Mouse (Mus musculus) lung, postnatal 0 days (tissue): Measurements from ENCODE around the gene Mbnl2. TPM values are rescaled to one million over a fixed set of nuclear protein-coding genes. Genes with fewer than 3 reads are reported as not detected.
A peak's percentile ranks its signal among the peaks of the same experiment; 100 is the strongest.

Source experiments
- ATAC-seq: fragments of 200-750 bp; cut with Nextera tagmentation; 2 replicates; pipeline ENCODE4 v1.8.0; 2017; ENCODE audit warnings: moderate library complexity
- DNase-seq: peaks from one replicate; pipeline ENCODE4 v3.0.0-alpha.2; 2016; ENCODE audit warnings: low spot score
- H3K27ac ChIP-seq: fragments of 300-500 bp; sonication (generic); 2 replicates; pipeline ENCODE4 v1.5.1; 2014; ENCODE audit warnings: antibody characterized with exemption, mild to moderate bottlenecking, low read length, mixed read lengths
- H3K27me3 ChIP-seq: fragments of 300-500 bp; sonication (generic); replicated peaks from 2 replicates; pipeline ENCODE4 v1.6.1; 2014; ENCODE audit warnings: low read length, mixed read lengths; ENCODE audit not compliant: insufficient read depth
- H3K36me3 ChIP-seq: fragments of 300-500 bp; sonication (generic); 2 replicates; pipeline ENCODE4 v1.6.1; 2014; ENCODE audit warnings: low read length, mixed read lengths; ENCODE audit not compliant: insufficient read depth
- H3K4me1 ChIP-seq: fragments of 300-500 bp; sonication (generic); 2 replicates; pipeline ENCODE4 v1.6.1; 2014; ENCODE audit warnings: antibody characterized with exemption, low read depth, low read length, mixed read lengths; ENCODE audit not compliant: insufficient read depth
- H3K4me2 ChIP-seq: fragments of 300-500 bp; sonication (generic); replicated peaks from 2 replicates; pipeline ENCODE4 v1.6.1; 2014; ENCODE audit warnings: low read depth, mild to moderate bottlenecking, low read length, moderate library complexity, mixed read lengths
- H3K4me3 ChIP-seq: fragments of 300-500 bp; sonication (generic); 2 replicates; pipeline ENCODE4 v1.5.1; 2014; ENCODE audit warnings: low read depth, low read length
- H3K9ac ChIP-seq: fragments of 300-500 bp; sonication (generic); replicated peaks from 2 replicates; pipeline ENCODE4 v1.6.1; 2014; ENCODE audit warnings: low read depth, mild to moderate bottlenecking
- H3K9me3 ChIP-seq: fragments of 300-500 bp; sonication (generic); 2 replicates; pipeline ENCODE4 v1.6.1; 2016; ENCODE audit warnings: low read length, mixed read lengths
- CTCF ChIP-seq: IDR thresholded peaks from 2 replicates; pipeline ENCODE4 v1.5.1; 2016; ENCODE audit warnings: antibody characterized with exemption, mild to moderate bottlenecking
- EP300 ChIP-seq: IDR thresholded peaks from 2 replicates; pipeline ENCODE4 v1.6.1; 2016; ENCODE audit warnings: antibody characterized with exemption, mild to moderate bottlenecking, control low read depth
- WGBS: fragments of 180-500 bp; shearing (Covaris S2); extraction: QIAGEN DNeasy Blood & Tissue Kit; methylation state at CpG from one replicate; pipeline ENCODE4 v1.1.7; 2014; 5-methylcytosine and 5-hydroxymethylcytosine counted together
- polyA plus RNA-seq: library from polyadenylated mRNA; unstranded; fragments of >200 nt; fragmentation: Nextera tagmentation; extraction: Ambion mirVana; gene quantifications from 2 replicates; pipeline ENCODE4 v1.2.1, GENCODE M21; 2015

Mbnl2 gene
- polyA plus RNA-seq, 1 experiment from 2014 or later: 171 TPM

DNA sequence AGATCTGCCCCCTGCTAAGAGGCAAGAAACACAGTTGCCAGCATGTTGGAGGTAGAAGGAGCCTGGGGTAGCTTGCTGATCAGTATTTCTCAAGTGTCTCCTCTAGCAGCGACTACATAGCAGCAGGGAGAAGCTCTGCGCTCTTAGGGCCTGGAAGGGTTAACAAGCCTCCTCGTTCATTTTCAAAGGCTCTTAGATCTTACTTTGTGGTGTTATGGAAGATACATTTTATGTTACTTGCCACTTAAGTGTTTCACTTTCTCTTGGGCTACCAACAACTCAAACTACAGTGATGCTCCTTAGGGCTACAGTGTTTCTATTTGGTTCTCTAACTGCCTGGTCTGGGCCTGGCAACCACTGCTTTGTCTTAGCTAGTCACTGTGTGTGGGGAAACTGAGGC is 31.9 kb downstream of the Mbnl2 start:
- Histone ChIP-seq H3K27me3 (no peaks in the 10 kb centered on the region), H3K9me3 (no peaks in the 10 kb centered on the region), H3K4me1 (peaks cover 39% of the 10 kb centered on the region; the same call in 1 of the 2 replicates), H3K4me3 (no peak overlapping the region), H3K36me3 (no peaks in the 10 kb centered on the region), H3K4me2 (no peak overlapping the region), H3K27ac (peak overlapping the region; percentile 47; the same call in 1 of the 2 replicates), H3K9ac (no peak overlapping the region)
- WGBS: 51% methylated on average over 3 of the region's 3 CpGs
- TF ChIP-seq CTCF: no peak
- TF ChIP-seq EP300: no peak
- ATAC-seq (no peak), DNase-seq (no peak)

DNA sequence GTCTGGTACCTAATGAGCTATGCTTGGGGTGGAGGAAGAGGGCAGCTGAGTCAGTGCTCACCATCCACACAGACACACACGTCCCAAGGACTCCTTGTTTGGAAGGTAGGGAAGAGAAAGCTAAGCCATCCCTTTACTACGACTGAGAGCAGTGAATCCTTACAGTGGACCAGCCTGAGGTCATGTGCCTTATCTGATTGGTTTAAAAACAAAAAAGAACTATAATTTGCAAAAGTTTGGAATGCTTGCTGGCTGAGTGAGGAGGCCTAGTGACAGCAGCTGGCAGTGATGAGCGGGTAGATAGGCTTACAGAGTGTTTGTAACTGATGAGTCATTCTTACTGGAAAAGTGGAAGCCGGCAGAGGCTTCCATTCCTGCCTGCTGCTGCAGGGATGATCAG is 32.5 kb downstream of the Mbnl2 start:
- peaks cover 36% of the 10 kb centered on the region; the same call in 1 of the 2 replicates for H3K4me1 ChIP-seq
- DNase-seq: peak; percentile 81

DNA sequence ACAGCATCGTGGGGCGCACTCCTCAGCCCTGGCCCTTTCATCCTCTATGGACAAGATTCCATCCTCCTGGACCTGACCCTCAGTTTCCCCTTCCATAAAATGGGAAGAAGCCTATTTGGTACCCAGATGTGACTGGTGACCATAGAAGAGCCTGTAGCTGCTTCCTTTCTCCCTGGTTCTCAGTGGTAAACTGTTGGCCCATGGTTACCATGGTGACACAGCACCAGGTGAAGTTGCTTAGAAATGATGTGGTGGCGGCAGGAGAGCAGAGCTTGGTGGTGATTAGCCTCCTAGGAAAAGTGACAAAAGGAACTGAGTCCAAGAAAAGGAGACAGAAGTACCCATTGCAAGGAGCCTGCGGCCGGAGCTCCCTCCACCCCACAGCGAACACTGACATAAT is 34.2 kb downstream of the Mbnl2 start:
- Histone ChIP-seq H3K27me3 (no peaks in the 10 kb centered on the region), H3K4me1 (peaks cover 34% of the 10 kb centered on the region), H3K9ac (no peak overlapping the region), H3K4me2 (no peak overlapping the region), H3K27ac (no peak overlapping the region), H3K9me3 (no peaks in the 10 kb centered on the region), H3K36me3 (no peaks in the 10 kb centered on the region; the same call in 1 of the 2 replicates), H3K4me3 (no peak overlapping the region)
- ATAC-seq (no peak), DNase-seq (no peak)
- TF ChIP-seq CTCF (no peak), EP300 (no peak)
- WGBS: 69% methylated on average over 6 of the region's 6 CpGs

More for the DNA sequence above, 32.5 kb downstream of the Mbnl2 start:
- peak overlapping the region; percentile 47; the same call in 1 of the 2 replicates for H3K27ac ChIP-seq
- no peaks in the 10 kb centered on the region for H3K27me3 ChIP-seq
- H3K4me2 ChIP-seq: no peak overlapping the region
- ATAC-seq: peak; percentile 47
- H3K36me3 ChIP-seq: no peaks in the 10 kb centered on the region
- no peaks in the 10 kb centered on the region for H3K9me3 ChIP-seq
- no peak for TF ChIP-seq EP300
- no peak for TF ChIP-seq CTCF
- no peak overlapping the region for H3K4me3 ChIP-seq
- H3K9ac ChIP-seq: no peak overlapping the region
- WGBS: 20% methylated on average over 4 of the region's 4 CpGs

DNA sequence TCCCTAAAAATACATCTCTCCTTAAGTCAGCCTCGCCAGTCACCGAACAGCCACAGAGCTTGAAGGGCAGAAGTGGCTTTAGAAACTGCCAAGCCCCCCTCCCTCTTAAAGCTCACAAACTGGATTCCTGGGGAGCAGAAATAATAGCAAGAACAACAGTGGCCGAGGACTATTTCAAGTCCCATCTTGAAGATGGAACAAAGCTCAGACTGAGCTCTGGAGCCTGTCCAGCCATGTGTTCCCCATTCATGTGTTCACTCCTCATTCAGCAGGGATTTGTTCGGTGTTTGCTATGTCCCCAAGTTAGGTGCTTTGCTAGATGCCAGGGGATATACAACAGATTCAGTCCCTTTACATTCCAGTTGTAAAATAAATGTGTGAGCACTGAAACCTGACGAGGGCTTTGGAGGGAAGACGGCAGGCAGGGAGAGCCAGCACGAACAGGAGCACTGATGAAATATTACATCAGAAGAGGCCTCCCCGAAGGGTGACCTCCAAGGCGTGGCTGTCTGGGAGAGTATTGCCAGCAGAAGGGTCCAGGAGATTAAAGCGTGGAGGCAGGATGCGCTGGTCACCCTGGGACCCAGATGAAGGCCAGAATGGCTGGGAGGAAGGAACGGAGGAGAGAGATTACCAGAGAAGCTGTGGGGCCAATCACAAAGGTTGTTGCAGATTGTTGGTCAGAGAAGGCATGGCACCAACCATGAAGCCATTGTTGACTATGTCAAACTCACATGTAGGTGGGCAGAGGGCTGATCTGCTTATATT is 36.0 kb downstream of the Mbnl2 start:
- no peak overlapping the region for H3K4me3 ChIP-seq
- H3K9me3 ChIP-seq: no peaks in the 10 kb centered on the region
- WGBS: 50% methylated on average over 12 of the region's 12 CpGs
- ATAC-seq: no peak
- no peak overlapping the region for H3K4me2 ChIP-seq
- TF ChIP-seq EP300: no peak
- no peak for TF ChIP-seq CTCF
- H3K4me1 ChIP-seq: peaks cover 36% of the 10 kb centered on the region
- peak; percentile 50 for DNase-seq
- no peaks in the 10 kb centered on the region; the same call in 1 of the 2 replicates for H3K36me3 ChIP-seq
- no peaks in the 10 kb centered on the region for H3K27me3 ChIP-seq
- H3K9ac ChIP-seq: no peak overlapping the region
- peak overlapping the region; percentile 44 for H3K27ac ChIP-seq

DNA sequence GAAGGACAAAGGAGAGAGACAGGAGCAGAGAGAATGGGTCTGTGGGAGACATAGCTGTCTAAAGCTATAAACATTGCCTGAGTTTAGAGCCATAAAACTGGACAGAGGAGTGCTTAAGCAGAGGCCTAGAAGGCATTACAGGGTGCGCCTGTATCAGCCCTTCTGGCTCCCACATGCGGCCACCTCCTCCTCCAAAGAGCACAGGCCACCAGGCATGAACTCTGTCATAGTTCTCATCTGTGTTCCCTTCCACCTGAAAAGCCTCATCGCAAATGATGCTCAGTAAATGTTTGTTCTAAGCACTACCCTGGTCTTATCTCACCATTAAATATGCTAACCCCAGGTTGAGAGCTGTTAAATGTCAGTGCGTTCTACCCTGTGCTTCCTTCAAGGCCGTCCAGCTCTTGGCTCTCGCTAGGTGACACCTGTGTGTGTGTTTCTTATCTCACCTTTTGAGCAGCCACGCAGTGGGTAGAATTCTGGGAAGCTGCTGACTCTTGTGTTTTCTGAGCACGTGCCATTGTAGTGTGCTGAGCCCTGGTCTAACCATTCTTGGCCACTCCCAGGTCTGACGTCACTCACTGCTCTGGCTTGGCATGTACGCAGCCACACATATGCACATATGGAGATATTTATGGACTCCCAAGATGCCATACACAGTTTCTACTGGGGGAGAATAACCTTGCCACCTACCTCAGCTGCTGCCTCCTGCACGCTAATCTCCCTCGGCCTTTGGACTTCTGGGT is 37.4 kb downstream of the Mbnl2 start:
- Histone ChIP-seq H3K4me3 (no peak overlapping the region), H3K9me3 (no peaks in the 10 kb centered on the region), H3K36me3 (no peaks in the 10 kb centered on the region; the same call in 1 of the 2 replicates), H3K4me1 (peaks cover 26% of the 10 kb centered on the region), H3K4me2 (peak overlapping the region; percentile 19; the same call in 1 of the 2 replicates), H3K27me3 (no peaks in the 10 kb centered on the region), H3K9ac (no peak overlapping the region), H3K27ac (peak overlapping the region; percentile 88)
- 52% methylated on average over 12 of the region's 12 CpGs for WGBS
- TF ChIP-seq EP300 (0 out of 2 replicates have a peak, but pooled peaks have one; percentile 8), CTCF (no peak)
- DNase-seq (peak; percentile 89), ATAC-seq (peak; percentile 89)

DNA sequence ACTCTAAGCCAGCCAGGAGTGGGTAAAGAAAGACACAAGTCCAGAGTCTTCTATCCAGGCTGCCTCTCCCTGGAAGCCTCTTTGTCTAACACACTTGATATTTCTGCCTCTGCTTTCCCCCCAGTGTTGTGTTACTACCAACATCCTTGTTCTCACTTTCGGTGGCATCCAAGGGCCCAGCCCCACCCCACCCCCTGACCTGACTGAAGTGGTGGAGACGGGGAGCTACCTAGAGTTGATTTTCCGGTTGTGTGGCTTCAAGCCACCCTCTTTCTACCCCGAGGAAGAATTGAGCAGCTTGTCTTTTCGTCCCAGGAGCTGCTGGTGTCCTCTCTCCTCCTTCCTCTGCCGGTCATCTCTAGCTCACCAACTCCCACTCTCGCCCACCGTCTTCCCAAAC is 38.0 kb downstream of the Mbnl2 start:
- Histone ChIP-seq H3K9me3 (no peaks in the 10 kb centered on the region), H3K27ac (peak overlapping the region; percentile 88), H3K27me3 (no peaks in the 10 kb centered on the region), H3K9ac (no peak overlapping the region), H3K4me1 (peaks cover 20% of the 10 kb centered on the region), H3K4me2 (peak overlapping the region; percentile 19; the same call in 1 of the 2 replicates), H3K4me3 (no peak overlapping the region), H3K36me3 (no peaks in the 10 kb centered on the region; the same call in 1 of the 2 replicates)
- 0 out of 2 replicates have a peak, but pooled peaks have one; percentile 14 for TF ChIP-seq EP300
- no peak for TF ChIP-seq CTCF
- WGBS: 72% methylated on average over 8 of the region's 8 CpGs
- peak; percentile 79 for ATAC-seq
- peak; percentile 84 for DNase-seq
